Mouse (Mus musculus) bone marrow macrophage, adult 2 months (primary cell): ENCODE measurements around the gene Prkar1b.

Experiments used
- CTCF ChIP-seq: IDR thresholded peaks from 2 replicates; pipeline ENCODE4 v1.5.1; 2012; ENCODE audit warnings: low read depth, mild to moderate bottlenecking, low read length, moderate library complexity
- POLR2A ChIP-seq: IDR thresholded peaks from 2 replicates; pipeline ENCODE4 v1.6.1; 2012; ENCODE audit warnings: mild to moderate bottlenecking, low read depth, low read length, borderline replicate concordance

DNA sequence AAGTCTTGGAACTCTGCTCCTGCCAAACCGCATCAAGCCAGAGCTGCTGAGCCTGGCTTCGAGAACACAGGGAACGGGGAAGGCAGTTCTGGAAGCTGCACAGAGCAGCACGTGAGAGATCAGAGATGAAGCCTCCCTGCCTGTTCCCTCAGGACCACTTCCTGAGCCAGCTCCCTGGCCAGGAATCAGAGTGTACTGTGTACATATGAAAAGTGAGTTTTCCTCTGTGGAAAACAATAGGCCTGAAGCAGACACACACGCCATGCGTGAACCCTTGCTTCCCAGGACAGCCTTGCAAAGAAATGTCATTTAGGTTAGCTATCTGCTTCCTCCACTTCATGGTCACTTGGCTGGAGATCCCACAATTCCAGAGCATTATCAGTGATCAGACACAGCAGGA lies 48.0 kb downstream of the Prkar1b start:
- TF ChIP-seq CTCF, result no peak
- no peak for TF ChIP-seq POLR2A
